Mouse (Mus musculus): ENCODE results near the gene Ddhd1.

DNA sequence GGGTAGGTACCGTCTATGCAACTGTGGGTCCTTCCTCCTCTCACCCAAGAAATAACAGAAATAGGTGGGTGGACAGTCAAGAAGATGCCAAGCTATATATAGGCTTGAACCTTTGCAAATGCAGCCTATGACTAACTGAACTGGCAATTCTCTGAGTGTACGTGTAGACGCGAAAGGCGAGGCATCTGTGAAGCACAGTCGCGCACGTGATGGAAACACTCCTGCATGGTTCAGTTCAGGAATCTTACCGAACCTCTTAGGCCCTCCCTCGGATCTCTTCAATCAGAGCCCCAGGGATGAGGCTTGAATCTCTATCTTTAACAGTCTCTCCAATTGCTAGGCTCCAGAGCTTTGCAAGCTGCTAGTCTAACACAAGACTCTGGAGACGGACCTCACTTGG lies 10.3 kb downstream of the Ddhd1 start:
- TF ChIP-seq CTCF (IDR thresholded peaks at IDR 0.05; ENCODE audit: low read depth) (no peak), EP300 (optimal IDR thresholded peaks at IDR 0.05) (no peak)

All from stomach, postnatal 0 days (tissue).